Mouse (Mus musculus) MEL (cell line): ENCODE results near the gene Wscd1. TPM values are rescaled to one million over a fixed set of nuclear protein-coding genes. Genes with fewer than 3 reads are reported as not detected.

Experiments used
- DNase-seq: peaks from one replicate; pipeline ENCODE4 v3.0.0; 2011; ENCODE audit warnings: low read depth, low spot score
- H3K27ac ChIP-seq: 2 replicates; pipeline ENCODE4 v1.5.1; 2012; ENCODE audit warnings: low read depth, mild to moderate bottlenecking, control low read depth, low read length, moderate library complexity; ENCODE audit not compliant: control insufficient read depth
- H3K27me3 ChIP-seq, 2 experiments: fragments of 150-350 bp in 1 of 2; sonication (generic) in 1 of 2; 2 replicates each; pipeline ENCODE4 v1.6.1; 2012; ENCODE audit warnings: low read length in 2 of 2, mild to moderate bottlenecking in 2 of 2, improper control_type of control experiment in 1 of 2, moderate library complexity in 1 of 2; ENCODE audit not compliant: insufficient read depth in 2 of 2, control insufficient read depth in 1 of 2
- H3K36me3 ChIP-seq, 2 experiments: 2 replicates each; pipeline ENCODE4 v1.6.1; 2012 to 2014; ENCODE audit warnings: low read length in 2 of 2, improper control_type of control experiment in 1 of 2, inconsistent platforms in 1 of 2, mild to moderate bottlenecking in 1 of 2; ENCODE audit not compliant: insufficient read depth in 2 of 2, control insufficient read depth in 1 of 2
- H3K4me1 ChIP-seq, 2 experiments: fragments of 150-350 bp in 1 of 2; sonication (generic) in 1 of 2; 2 replicates each; pipeline ENCODE4 v1.6.1; 2012; ENCODE audit warnings: low read length in 2 of 2, improper control_type of control experiment in 1 of 2, mild to moderate bottlenecking in 1 of 2; ENCODE audit not compliant: insufficient read depth in 2 of 2, control insufficient read depth in 1 of 2
- H3K4me3 ChIP-seq, 2 experiments: fragments of 150-350 bp in 1 of 2; sonication (generic) in 1 of 2; 2 replicates each; pipeline ENCODE4 v1.5.1; 2012; ENCODE audit warnings: low read depth in 2 of 2, low read length in 2 of 2, mild to moderate bottlenecking in 2 of 2, moderate library complexity in 2 of 2, control low read depth in 1 of 2, improper control_type of control experiment in 1 of 2; ENCODE audit not compliant: control insufficient read depth in 1 of 2, insufficient read depth in 1 of 2
- H3K79me2 ChIP-seq: 2 replicates; pipeline ENCODE4 v1.6.1; 2012; ENCODE audit warnings: mild to moderate bottlenecking, low read length, moderate library complexity; ENCODE audit not compliant: control insufficient read depth, poor library complexity, insufficient read depth
- H3K9ac ChIP-seq: 2 replicates; pipeline ENCODE4 v1.6.1; 2012; ENCODE audit warnings: low read depth, mild to moderate bottlenecking, control low read depth, low read length, moderate library complexity; ENCODE audit not compliant: control insufficient read depth, poor library complexity, severe bottlenecking
- H3K9me3 ChIP-seq: fragments of 150-350 bp; sonication (generic); replicated peaks from 2 replicates; pipeline ENCODE4 v1.6.1; 2012; ENCODE audit warnings: mild to moderate bottlenecking, low read length, improper control_type of control experiment, moderate library complexity; ENCODE audit not compliant: insufficient read depth
- BHLHE40 ChIP-seq: IDR thresholded peaks from 2 replicates; pipeline ENCODE4 v1.6.1; 2012; ENCODE audit warnings: low read depth, mild to moderate bottlenecking, inconsistent platforms, low read length, improper control_type of control experiment, borderline replicate concordance
- CHD2 ChIP-seq: IDR thresholded peaks from 2 replicates; pipeline ENCODE4 v1.6.1; 2011; ENCODE audit warnings: low read length, improper control_type of control experiment
- CTCF ChIP-seq, 3 experiments: IDR thresholded peaks in 2 of 3; conservative IDR thresholded peaks in 1 of 3; 2 replicates each; pipeline ENCODE4 v1.5.1; 2011 to 2012; ENCODE audit warnings: low read length in 3 of 3, low read depth in 2 of 3, mild to moderate bottlenecking in 2 of 3, improper control_type of control experiment in 1 of 3, inconsistent platforms in 1 of 3, mixed read lengths in 1 of 3, moderate library complexity in 1 of 3; ENCODE audit not compliant: control insufficient read depth in 1 of 3, insufficient read depth in 1 of 3, poor library complexity in 1 of 3, severe bottlenecking in 1 of 3
- ELF1 ChIP-seq: IDR thresholded peaks from 2 replicates; pipeline ENCODE4 v1.6.1; 2014; ENCODE audit warnings: low read depth, mild to moderate bottlenecking, inconsistent platforms, low read length, improper control_type of control experiment, moderate library complexity
- EP300 ChIP-seq, 2 experiments: IDR thresholded peaks; 2 replicates each; pipeline ENCODE4 v1.6.1; 2011; ENCODE audit warnings: improper control_type of control experiment in 2 of 2, low read length in 2 of 2, low read depth in 1 of 2, mild to moderate bottlenecking in 1 of 2
- GABPA ChIP-seq: IDR thresholded peaks from 2 replicates; pipeline ENCODE4 v1.6.1; 2012; ENCODE audit warnings: low read depth, mild to moderate bottlenecking, inconsistent platforms, low read length, improper control_type of control experiment, moderate library complexity
- JUND ChIP-seq: IDR thresholded peaks from 2 replicates; pipeline ENCODE4 v1.6.1; 2011; ENCODE audit warnings: low read depth, mild to moderate bottlenecking, improper control_type of control experiment, low read length
- MAFK ChIP-seq: IDR thresholded peaks from 2 replicates; pipeline ENCODE4 v1.6.1; 2011; ENCODE audit warnings: low read depth, mild to moderate bottlenecking, low read length, improper control_type of control experiment, borderline replicate concordance
- MEF2A ChIP-seq: IDR thresholded peaks from 2 replicates; pipeline ENCODE4 v1.6.1; 2014; ENCODE audit warnings: low read depth, mild to moderate bottlenecking, inconsistent platforms, low read length, improper control_type of control experiment; ENCODE audit not compliant: poor library complexity, insufficient replicate concordance, severe bottlenecking; ENCODE audit errors: extremely low read depth
- POLR2AphosphoS2 ChIP-seq: IDR thresholded peaks from 2 replicates; pipeline ENCODE4 v1.6.1; 2011; ENCODE audit warnings: low read length, improper control_type of control experiment
- POLR2AphosphoS5 ChIP-seq: IDR thresholded peaks from 2 replicates; pipeline ENCODE4 v1.6.1; 2012; ENCODE audit warnings: low read depth, borderline replicate concordance, mild to moderate bottlenecking, inconsistent platforms, low read length, moderate library complexity, mixed read lengths
- RCOR1 ChIP-seq: IDR thresholded peaks from 2 replicates; pipeline ENCODE4 v1.6.1; 2012; ENCODE audit warnings: low read depth, mild to moderate bottlenecking, inconsistent platforms, low read length, improper control_type of control experiment
- TAL1 ChIP-seq: IDR thresholded peaks from 2 replicates; pipeline ENCODE4 v1.6.1; 2012; ENCODE audit warnings: mild to moderate bottlenecking, inconsistent platforms, low read length, moderate library complexity, mixed read lengths
- UBTF ChIP-seq: IDR thresholded peaks from 2 replicates; pipeline ENCODE4 v1.6.1; 2012; ENCODE audit warnings: low read depth, mild to moderate bottlenecking, inconsistent platforms, low read length, improper control_type of control experiment, moderate library complexity, borderline replicate concordance; ENCODE audit not compliant: insufficient read depth
- USF1 ChIP-seq: IDR thresholded peaks from 2 replicates; pipeline ENCODE4 v1.6.1; 2014; ENCODE audit warnings: low read depth, mild to moderate bottlenecking, inconsistent platforms, low read length, improper control_type of control experiment, moderate library complexity
- ZC3H11A ChIP-seq: IDR thresholded peaks from 2 replicates; pipeline ENCODE4 v1.6.1; 2012; ENCODE audit warnings: low read depth, mild to moderate bottlenecking, inconsistent platforms, low read length, improper control_type of control experiment
- ZKSCAN1 ChIP-seq: IDR thresholded peaks from 2 replicates; pipeline ENCODE4 v1.6.1; 2012; ENCODE audit warnings: low read depth, mild to moderate bottlenecking, inconsistent platforms, low read length, improper control_type of control experiment, moderate library complexity
- ZNF384 ChIP-seq: IDR thresholded peaks from 2 replicates; pipeline ENCODE4 v1.6.1; 2012; ENCODE audit warnings: low read depth, mild to moderate bottlenecking, inconsistent platforms, low read length, improper control_type of control experiment
- polyA plus RNA-seq, 2 experiments: library from polyadenylated mRNA; stranded (reverse) in 1 of 2; unstranded in 1 of 2; fragments of >175 nt in 1 of 2; fragments of >200 nt in 1 of 2; gene quantifications; 2 replicates each; pipeline versions ENCODE4 v1.2.1 to v1.2.4; 2012; ENCODE audit warnings: low replicate concordance in 2 of 2, low read depth in 1 of 2; ENCODE audit not compliant: insufficient read length in 2 of 2, insufficient read depth in 1 of 2, missing spikeins in 1 of 2
- total RNA-seq: library from RNA; depleted of rRNA; stranded (reverse); fragments of 300-350 nt; gene quantifications from 2 replicates; pipeline ENCODE4 v1.2.3, GENCODE M21; 2012

The Wscd1 gene
- total and polyA plus RNA-seq, 3 experiments: not detected

- Histone ChIP-seq H3K36me3 (no peaks in the 10 kb centered on the region), H3K9ac (no peak overlapping the region), H3K9me3 (no peaks in the 10 kb centered on the region), H3K27ac (no peak overlapping the region), H3K4me1 (no peaks in the 10 kb centered on the region), H3K27me3 (no peaks in the 10 kb centered on the region), H3K79me2 (no peaks in the 10 kb centered on the region), H3K4me3 (no peak overlapping the region)
- TF ChIP-seq MEF2A: no peak
- no peak for DNase-seq
Measured at GRCm38 (mm10) chr11:71770479-71770878, 20.8 kb downstream of the Wscd1 start.

- H3K9me3 ChIP-seq: no peaks in the 10 kb centered on the region
- H3K27ac ChIP-seq: no peak overlapping the region
- no peak overlapping the region for H3K9ac ChIP-seq
- H3K36me3 ChIP-seq: no peaks in the 10 kb centered on the region
- H3K27me3 ChIP-seq: no peaks in the 10 kb centered on the region
- H3K4me1 ChIP-seq: no peaks in the 10 kb centered on the region
- H3K4me3 ChIP-seq: no peak overlapping the region
- TF ChIP-seq CHD2 (no peak), EP300 (IDR thresholded peaks at IDR 0.05; ENCODE audit: low read depth in 1 of 2, low read length in 2 of 2) (no peak)
- no peaks in the 10 kb centered on the region for H3K79me2 ChIP-seq
- no peak for DNase-seq
Measured at GRCm38 (mm10) chr11:71771074-71771473, 21.4 kb downstream of the Wscd1 start.

- Histone ChIP-seq H3K27ac (no peak overlapping the region), H3K79me2 (no peaks in the 10 kb centered on the region), H3K27me3 (no peaks in the 10 kb centered on the region), H3K9ac (no peak overlapping the region), H3K36me3 (no peaks in the 10 kb centered on the region), H3K4me1 (no peaks in the 10 kb centered on the region), H3K4me3 (no peak overlapping the region), H3K9me3 (no peaks in the 10 kb centered on the region)
- no peak for DNase-seq
- TF ChIP-seq RCOR1: no peak
- no peak for TF ChIP-seq POLR2AphosphoS2
- no peak for TF ChIP-seq GABPA
- no peak for TF ChIP-seq CHD2
- no peak for TF ChIP-seq JUND
- no peak for TF ChIP-seq UBTF
- TF ChIP-seq POLR2AphosphoS5: no peak
- no peak for TF ChIP-seq ZNF384
- TF ChIP-seq USF1: no peak
- TF ChIP-seq ZKSCAN1: no peak
- no peak for TF ChIP-seq BHLHE40
- no peak for TF ChIP-seq MAFK
- no peak for TF ChIP-seq CTCF (IDR thresholded peaks at IDR 0.05 in 2 of 3, conservative IDR thresholded peaks at IDR 0.05 in 1 of 3; ENCODE audit: control insufficient read depth in 1 of 3, insufficient read depth in 1 of 3, low read depth in 2 of 3, low read length in 3 of 3, poor library complexity in 1 of 3, severe bottlenecking in 1 of 3)
- TF ChIP-seq ELF1: no peak
- no peak for TF ChIP-seq TAL1
- no peak for TF ChIP-seq ZC3H11A
Measured at GRCm38 (mm10) chr11:71772056-71772455, 22.3 kb downstream of the Wscd1 start.
